Mouse (Mus musculus): Measurements from ENCODE around the gene Ctnnd1.
A peak's percentile ranks its signal among the peaks of the same experiment; 100 is the strongest.
"Not testable (repeated sequence)": the region's sequence is repeated elsewhere in the genome, so short reads cannot be mapped to it uniquely, and the experiment has no call there.

Ctnnd1 gene

GRCm38 (mm10) chr2:84650464-84651195 lies at the start of gene Ctnnd1:
Gene Ctnnd1, minus strand, starts transcription at chr2:84650765.
- DNase-seq (ENCODE audit: low read depth, low spot score), result peak; percentile 93

GRCm38 (mm10) chr2:84695007-84695695 lies 44.6 kb upstream of the Ctnnd1 start:
- no peak for DNase-seq (ENCODE audit: low read depth, low spot score)

GRCm38 (mm10) chr2:84690050-84690449 lies 39.5 kb upstream of the Ctnnd1 start:
- DNase-seq (ENCODE audit: low read depth, low spot score), result no peak

GRCm38 (mm10) chr2:84688080-84688844 lies 37.7 kb upstream of the Ctnnd1 start:
- no peak for DNase-seq (ENCODE audit: low read depth, low spot score)

- DNase-seq (ENCODE audit: low read depth, low spot score), result no peak
These were observed 32.1 kb upstream of the Ctnnd1 start for GRCm38 (mm10) chr2:84682605-84683183.

- no peak for DNase-seq (ENCODE audit: low read depth, low spot score)
These were observed 28.5 kb upstream of the Ctnnd1 start, which contains the start of gene Tmx2 for GRCm38 (mm10) chr2:84679016-84679415. Gene Tmx2, minus strand, starts transcription at chr2:84679140.

- peak; percentile 99 for DNase-seq (ENCODE audit: low read depth, low spot score)
These were observed 27.7 kb upstream of the Ctnnd1 start, which contains the start of the genes Gm28635 and Med19 for GRCm38 (mm10) chr2:84677968-84678880. Gene Gm28635, minus strand, starts transcription at chr2:84678041. Gene Med19, plus strand, starts transcription at chr2:84678402.

- DNase-seq (ENCODE audit: low read depth, low spot score), result peak; percentile 32
These were observed 26.9 kb upstream of the Ctnnd1 start for GRCm38 (mm10) chr2:84677270-84677967.

- not testable (repeated sequence) for DNase-seq (ENCODE audit: low read depth, low spot score)
These were observed 21.0 kb upstream of the Ctnnd1 start for GRCm38 (mm10) chr2:84671535-84671934.

- peak; percentile 95 for DNase-seq (ENCODE audit: low read depth, low spot score)
These were observed 20.0 kb upstream of the Ctnnd1 start, which contains the start of gene Selenoh for GRCm38 (mm10) chr2:84670569-84670933. Gene Selenoh, minus strand, starts transcription at chr2:84670770.

GRCm38 (mm10) chr2:84669828-84670568 lies 19.4 kb upstream of the Ctnnd1 start:
- no peak for DNase-seq (ENCODE audit: low read depth, low spot score)

GRCm38 (mm10) chr2:84666081-84666480 lies 15.5 kb upstream of the Ctnnd1 start:
- no peak for DNase-seq (ENCODE audit: low read depth, low spot score)

- DNase-seq (ENCODE audit: low read depth, low spot score), result peak; percentile 40
These were observed 12.3 kb upstream of the Ctnnd1 start for GRCm38 (mm10) chr2:84662866-84663265.

GRCm38 (mm10) chr2:84660253-84660652 lies 9.7 kb upstream of the Ctnnd1 start:
- no peak for DNase-seq (ENCODE audit: low read depth, low spot score)

GRCm38 (mm10) chr2:84658806-84659205 lies 8.2 kb upstream of the Ctnnd1 start, which contains the start of gene Btbd18:
Gene Btbd18, plus strand, starts transcription at chr2:84659079.
- no peak for DNase-seq (ENCODE audit: low read depth, low spot score)

GRCm38 (mm10) chr2:84655864-84656263 lies 5.3 kb upstream of the Ctnnd1 start:
- DNase-seq (ENCODE audit: low read depth, low spot score), result no peak

GRCm38 (mm10) chr2:84653354-84653753 lies 2.8 kb upstream of the Ctnnd1 start:
- DNase-seq (ENCODE audit: low read depth, low spot score), result no peak

- DNase-seq (ENCODE audit: low read depth, low spot score), result no peak
These were observed 891 bp downstream of the Ctnnd1 start for GRCm38 (mm10) chr2:84649674-84650073.

GRCm38 (mm10) chr2:84648369-84648768 lies 2.2 kb downstream of the Ctnnd1 start:
- DNase-seq (ENCODE audit: low read depth, low spot score), result no peak

Measured in forelimb bud, embryonic 11.5 days (tissue).